Mouse (Mus musculus): Measurements from ENCODE around the gene BC055324. TPM values are rescaled to one million over a fixed set of nuclear protein-coding genes. Genes with fewer than 3 reads are reported as not detected.
A peak's percentile ranks its signal among the peaks of the same experiment; 100 is the strongest.

BC055324 gene
- polyA plus RNA-seq, 1 experiment from 2014 or later = 32.1 TPM

- Histone ChIP-seq H3K27ac (ENCODE audit: low read depth, low read length) (peak overlapping the region; percentile 67), H3K4me1 (ENCODE audit: control insufficient read depth, insufficient read depth, low read length) (peaks cover 7% of the 10 kb centered on the region), H3K9ac (ENCODE audit: low read length) (peak overlapping the region; percentile 93), H3K36me3 (ENCODE audit: control insufficient read depth, insufficient read depth, low read length) (no peaks in the 10 kb centered on the region), H3K9me3 (ENCODE audit: control insufficient read depth, low read length) (no peaks in the 10 kb centered on the region), H3K4me3 (ENCODE audit: low read depth, low read length) (peak overlapping the region; percentile 97), H3K27me3 (ENCODE audit: control insufficient read depth, insufficient read depth, low read length) (no peaks in the 10 kb centered on the region), H3K4me2 (ENCODE audit: low read depth) (peak overlapping the region; percentile 79)
- DNase-seq (ENCODE audit: low spot score) = peak; percentile 91
- peak; percentile 92 for ATAC-seq (ENCODE audit: insufficient read depth, low FRiP score, low TSS enrichment)
- WGBS = under 1% methylated on average over 64 of the region's 77 CpGs
Measured at GRCm38 (mm10) chr1:163929636-163930457, 64.7 kb downstream of the BC055324 start.

GRCm38 (mm10) chr1:163928846-163929245, 65.8 kb downstream of the BC055324 start, which contains the start of gene Scyl3:
TSS of gene Scyl3 (plus strand) at chr1:163929100.
- H3K27me3 ChIP-seq (ENCODE audit: control insufficient read depth, insufficient read depth, low read length) = no peaks in the 10 kb centered on the region
- ATAC-seq (ENCODE audit: insufficient read depth, low FRiP score, low TSS enrichment) (no peak), DNase-seq (ENCODE audit: low spot score) (no peak)
- peaks cover 7% of the 10 kb centered on the region for H3K4me1 ChIP-seq (ENCODE audit: control insufficient read depth, insufficient read depth, low read length)
- 74% methylated on average over 7 of the region's 7 CpGs for WGBS
- no peaks in the 10 kb centered on the region for H3K36me3 ChIP-seq (ENCODE audit: control insufficient read depth, insufficient read depth, low read length)
- no peaks in the 10 kb centered on the region for H3K9me3 ChIP-seq (ENCODE audit: control insufficient read depth, low read length)
- peak within 1 kb of the TSS; percentile 79 for H3K4me2 ChIP-seq (ENCODE audit: low read depth)
- peak within 1 kb of the TSS; percentile 97 for H3K4me3 ChIP-seq (ENCODE audit: low read depth, low read length)
- peak within 1 kb of the TSS; percentile 93 for H3K9ac ChIP-seq (ENCODE audit: low read length)
- peak within 1 kb of the TSS; percentile 67 for H3K27ac ChIP-seq (ENCODE audit: low read depth, low read length)

- Histone ChIP-seq H3K4me1 (ENCODE audit: control insufficient read depth, insufficient read depth, low read length) (no peaks in the 10 kb centered on the region), H3K9me3 (ENCODE audit: control insufficient read depth, low read length) (no peaks in the 10 kb centered on the region), H3K36me3 (ENCODE audit: control insufficient read depth, insufficient read depth, low read length) (no peaks in the 10 kb centered on the region), H3K4me2 (ENCODE audit: low read depth) (no peak overlapping the region), H3K27me3 (ENCODE audit: control insufficient read depth, insufficient read depth, low read length) (no peaks in the 10 kb centered on the region), H3K27ac (ENCODE audit: low read depth, low read length) (no peak overlapping the region), H3K4me3 (ENCODE audit: low read depth, low read length) (no peak overlapping the region), H3K9ac (ENCODE audit: low read length) (no peak overlapping the region)
- 93% methylated on average over 8 of the region's 8 CpGs for WGBS
- ATAC-seq (ENCODE audit: insufficient read depth, low FRiP score, low TSS enrichment) = no peak
- no peak for DNase-seq (ENCODE audit: low spot score)
Measured at GRCm38 (mm10) chr1:163924093-163924492, 70.5 kb downstream of the BC055324 start.

GRCm38 (mm10) chr1:163917349-163918160, 77.0 kb downstream of the BC055324 start:
- ATAC-seq (ENCODE audit: insufficient read depth, low FRiP score, low TSS enrichment) = no peak
- H3K27ac ChIP-seq (ENCODE audit: low read depth, low read length) = no peak overlapping the region
- no peaks in the 10 kb centered on the region for H3K36me3 ChIP-seq (ENCODE audit: control insufficient read depth, insufficient read depth, low read length)
- DNase-seq (ENCODE audit: low spot score) = no peak
- H3K4me2 ChIP-seq (ENCODE audit: low read depth) = no peak overlapping the region
- H3K9ac ChIP-seq (ENCODE audit: low read length) = no peak overlapping the region
- no peaks in the 10 kb centered on the region for H3K9me3 ChIP-seq (ENCODE audit: control insufficient read depth, low read length)
- no peaks in the 10 kb centered on the region for H3K4me1 ChIP-seq (ENCODE audit: control insufficient read depth, insufficient read depth, low read length)
- no peak overlapping the region for H3K4me3 ChIP-seq (ENCODE audit: low read depth, low read length)
- WGBS = 94% methylated on average over 5 of the region's 5 CpGs
- no peaks in the 10 kb centered on the region for H3K27me3 ChIP-seq (ENCODE audit: control insufficient read depth, insufficient read depth, low read length)

- Histone ChIP-seq H3K36me3 (ENCODE audit: control insufficient read depth, insufficient read depth, low read length) (no peaks in the 10 kb centered on the region), H3K27ac (ENCODE audit: low read depth, low read length) (no peak overlapping the region), H3K27me3 (ENCODE audit: control insufficient read depth, insufficient read depth, low read length) (no peaks in the 10 kb centered on the region), H3K9ac (ENCODE audit: low read length) (no peak overlapping the region), H3K4me2 (ENCODE audit: low read depth) (no peak overlapping the region), H3K4me3 (ENCODE audit: low read depth, low read length) (no peak overlapping the region), H3K4me1 (ENCODE audit: control insufficient read depth, insufficient read depth, low read length) (no peaks in the 10 kb centered on the region), H3K9me3 (ENCODE audit: control insufficient read depth, low read length) (no peaks in the 10 kb centered on the region)
- 93% methylated on average over 11 of the region's 11 CpGs for WGBS
- ATAC-seq (ENCODE audit: insufficient read depth, low FRiP score, low TSS enrichment) (no peak), DNase-seq (ENCODE audit: low spot score) (no peak)
Measured at GRCm38 (mm10) chr1:163911981-163912380, 82.6 kb downstream of the BC055324 start.

- ATAC-seq (ENCODE audit: insufficient read depth, low FRiP score, low TSS enrichment) (no peak), DNase-seq (ENCODE audit: low spot score) (no peak)
- no peaks in the 10 kb centered on the region for H3K9me3 ChIP-seq (ENCODE audit: control insufficient read depth, low read length)
- WGBS = 89% methylated on average over 9 of the region's 9 CpGs
- H3K4me3 ChIP-seq (ENCODE audit: low read depth, low read length) = no peak overlapping the region
- H3K4me1 ChIP-seq (ENCODE audit: control insufficient read depth, insufficient read depth, low read length) = no peaks in the 10 kb centered on the region
- no peak overlapping the region for H3K4me2 ChIP-seq (ENCODE audit: low read depth)
- no peak overlapping the region for H3K9ac ChIP-seq (ENCODE audit: low read length)
- no peaks in the 10 kb centered on the region for H3K27me3 ChIP-seq (ENCODE audit: control insufficient read depth, insufficient read depth, low read length)
- no peaks in the 10 kb centered on the region for H3K36me3 ChIP-seq (ENCODE audit: control insufficient read depth, insufficient read depth, low read length)
- no peak overlapping the region for H3K27ac ChIP-seq (ENCODE audit: low read depth, low read length)
Measured at GRCm38 (mm10) chr1:163910785-163911184, 83.8 kb downstream of the BC055324 start.

GRCm38 (mm10) chr1:163910343-163910742, 84.3 kb downstream of the BC055324 start:
- no peaks in the 10 kb centered on the region for H3K9me3 ChIP-seq (ENCODE audit: control insufficient read depth, low read length)
- no peaks in the 10 kb centered on the region for H3K27me3 ChIP-seq (ENCODE audit: control insufficient read depth, insufficient read depth, low read length)
- 13% methylated on average over 2 of the region's 2 CpGs for WGBS
- DNase-seq (ENCODE audit: low spot score) (peak; percentile 32), ATAC-seq (ENCODE audit: insufficient read depth, low FRiP score, low TSS enrichment) (no peak)
- H3K4me2 ChIP-seq (ENCODE audit: low read depth) = no peak overlapping the region
- no peak overlapping the region for H3K9ac ChIP-seq (ENCODE audit: low read length)
- H3K36me3 ChIP-seq (ENCODE audit: control insufficient read depth, insufficient read depth, low read length) = no peaks in the 10 kb centered on the region
- no peak overlapping the region for H3K4me3 ChIP-seq (ENCODE audit: low read depth, low read length)
- no peak overlapping the region for H3K27ac ChIP-seq (ENCODE audit: low read depth, low read length)
- H3K4me1 ChIP-seq (ENCODE audit: control insufficient read depth, insufficient read depth, low read length) = no peaks in the 10 kb centered on the region

GRCm38 (mm10) chr1:163908389-163908788, 86.2 kb downstream of the BC055324 start:
- no peaks in the 10 kb centered on the region for H3K4me1 ChIP-seq (ENCODE audit: control insufficient read depth, insufficient read depth, low read length)
- H3K36me3 ChIP-seq (ENCODE audit: control insufficient read depth, insufficient read depth, low read length) = no peaks in the 10 kb centered on the region
- no peak for DNase-seq (ENCODE audit: low spot score)
- H3K9me3 ChIP-seq (ENCODE audit: control insufficient read depth, low read length) = no peaks in the 10 kb centered on the region
- no peak overlapping the region for H3K9ac ChIP-seq (ENCODE audit: low read length)
- H3K27me3 ChIP-seq (ENCODE audit: control insufficient read depth, insufficient read depth, low read length) = no peaks in the 10 kb centered on the region
- no peak overlapping the region for H3K4me2 ChIP-seq (ENCODE audit: low read depth)
- H3K4me3 ChIP-seq (ENCODE audit: low read depth, low read length) = no peak overlapping the region
- ATAC-seq (ENCODE audit: insufficient read depth, low FRiP score, low TSS enrichment) = no peak
- WGBS = 88% methylated on average over 11 of the region's 11 CpGs
- no peak overlapping the region for H3K27ac ChIP-seq (ENCODE audit: low read depth, low read length)
